Mouse (Mus musculus): ENCODE data around the gene Ly6g6d. TPM values are rescaled to one million over a fixed set of nuclear protein-coding genes. Genes with fewer than 3 reads are reported as not detected.
A peak's percentile ranks its signal among the peaks of the same experiment; 100 is the strongest.
"Not testable (repeated sequence)": the region's sequence is repeated elsewhere in the genome, so short reads cannot be mapped to it uniquely, and the experiment has no call there.

The Ly6g6d gene
- polyA plus RNA-seq, 1 experiment from 2014 or later = 5.8 TPM

GRCm38 (mm10) chr17:35033703-35034102, 44.2 kb downstream of the Ly6g6d start:
- not testable (repeated sequence) for H3K27me3 ChIP-seq (replicated peaks); H3K9ac ChIP-seq; H3K9me3 ChIP-seq; H3K4me2 ChIP-seq (replicated peaks); H3K4me3 ChIP-seq (replicated peaks); H3K36me3 ChIP-seq; H3K27ac ChIP-seq; ATAC-seq
- WGBS = 62% methylated on average over 1 of the region's 1 CpGs
- H3K4me1 ChIP-seq (replicated peaks) = peaks cover 13% of the 10 kb centered on the region; the same call in 1 of the 2 replicates

DNA sequence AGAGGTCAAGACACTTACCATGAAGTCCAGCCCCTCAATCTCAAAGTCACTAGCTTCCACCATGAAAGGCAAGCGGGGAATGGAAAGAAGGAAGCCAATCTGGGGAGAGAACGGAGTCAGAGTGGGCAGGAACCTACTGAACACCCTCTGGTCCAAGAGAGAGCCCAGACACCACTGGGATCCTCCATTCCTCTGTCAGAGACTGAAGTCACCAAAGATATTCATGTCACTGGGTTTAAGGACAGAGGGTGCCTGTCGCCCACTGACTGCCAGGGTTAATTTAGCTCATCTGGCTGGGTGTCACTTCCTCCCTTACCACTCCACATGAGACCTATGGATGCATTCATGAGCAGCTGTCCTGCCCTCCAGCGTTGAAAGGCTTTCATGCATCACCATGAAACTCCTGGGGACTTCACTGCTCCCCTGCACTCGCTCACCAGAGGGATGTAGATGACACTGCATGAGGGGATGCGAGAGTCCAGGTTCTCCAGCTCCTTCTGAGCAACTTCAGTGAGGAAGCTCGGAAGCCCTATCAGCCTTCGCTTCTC, 45.5 kb downstream of the Ly6g6d start:
- WGBS = 67% methylated on average over 8 of the region's 8 CpGs
- H3K9me3 ChIP-seq = no peaks in the 10 kb centered on the region
- H3K27me3 ChIP-seq (replicated peaks) = no peaks in the 10 kb centered on the region
- no peak overlapping the region for H3K9ac ChIP-seq
- no peak overlapping the region for H3K27ac ChIP-seq
- H3K4me2 ChIP-seq (replicated peaks) = no peak overlapping the region
- H3K36me3 ChIP-seq = no peaks in the 10 kb centered on the region
- H3K4me3 ChIP-seq (replicated peaks) = no peak overlapping the region
- no peak for ATAC-seq
- peaks cover 20% of the 10 kb centered on the region for H3K4me1 ChIP-seq (replicated peaks)

DNA sequence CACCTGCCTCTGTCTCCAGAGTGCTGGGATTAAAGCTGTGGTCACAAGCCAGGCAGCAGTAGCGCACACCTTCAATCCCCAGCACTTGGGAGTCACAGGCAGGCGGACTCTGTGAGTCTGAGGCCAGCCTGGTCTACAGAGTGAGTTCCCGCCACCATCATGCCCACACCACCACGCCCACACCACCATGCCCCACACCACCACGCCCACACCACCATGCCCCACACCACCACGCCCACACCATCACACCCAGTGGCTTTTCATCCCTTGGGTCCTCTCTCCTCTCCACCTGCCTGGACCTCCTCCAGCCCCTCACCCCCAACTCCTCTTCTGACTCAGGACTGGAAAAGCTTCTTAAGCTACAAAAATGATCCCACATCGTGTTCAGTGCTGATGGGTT, 46.0 kb downstream of the Ly6g6d start:
- Histone ChIP-seq H3K27ac (no peak overlapping the region), H3K9me3 (no peaks in the 10 kb centered on the region), H3K4me2 (replicated peaks) (no peak overlapping the region), H3K27me3 (replicated peaks) (no peaks in the 10 kb centered on the region), H3K4me3 (replicated peaks) (no peak overlapping the region), H3K9ac (no peak overlapping the region), H3K4me1 (replicated peaks) (peaks cover 20% of the 10 kb centered on the region), H3K36me3 (no peaks in the 10 kb centered on the region)
- no peak for ATAC-seq
- WGBS = 84% methylated on average over 7 of the region's 7 CpGs

GRCm38 (mm10) chr17:35031272-35031671, 46.6 kb downstream of the Ly6g6d start:
- Histone ChIP-seq H3K4me3 (replicated peaks) (no peak overlapping the region), H3K9ac (no peak overlapping the region), H3K9me3 (no peaks in the 10 kb centered on the region), H3K27me3 (replicated peaks) (no peaks in the 10 kb centered on the region), H3K27ac (no peak overlapping the region), H3K4me2 (replicated peaks) (no peak overlapping the region), H3K4me1 (replicated peaks) (peaks cover 24% of the 10 kb centered on the region), H3K36me3 (no peaks in the 10 kb centered on the region)
- WGBS = 92% methylated on average over 11 of the region's 11 CpGs
- no peak for ATAC-seq

GRCm38 (mm10) chr17:35029691-35030532, 48.0 kb downstream of the Ly6g6d start:
- Histone ChIP-seq H3K27me3 (replicated peaks) (no peaks in the 10 kb centered on the region), H3K4me1 (replicated peaks) (peaks cover 35% of the 10 kb centered on the region), H3K4me2 (replicated peaks) (no peak overlapping the region; the same call in 1 of the 2 replicates), H3K9ac (0 out of 2 replicates have a peak overlapping the region, but pooled peaks have one; percentile 3), H3K4me3 (replicated peaks) (no peak overlapping the region), H3K9me3 (no peaks in the 10 kb centered on the region), H3K36me3 (no peaks in the 10 kb centered on the region), H3K27ac (no peak overlapping the region)
- 38% methylated on average over 19 of the region's 19 CpGs for WGBS
- ATAC-seq = no peak

- H3K27me3 ChIP-seq (replicated peaks) = no peaks in the 10 kb centered on the region
- no peak overlapping the region for H3K4me2 ChIP-seq (replicated peaks)
- WGBS = 65% methylated on average over 2 of the region's 2 CpGs
- H3K9ac ChIP-seq = no peak overlapping the region
- no peaks in the 10 kb centered on the region for H3K9me3 ChIP-seq
- no peaks in the 10 kb centered on the region for H3K36me3 ChIP-seq
- 0 out of 2 replicates have a peak overlapping the region, but pooled peaks have one; percentile 25 for H3K27ac ChIP-seq
- peaks cover 46% of the 10 kb centered on the region for H3K4me1 ChIP-seq (replicated peaks)
- no peak for ATAC-seq
- H3K4me3 ChIP-seq (replicated peaks) = no peak overlapping the region
Observed at GRCm38 (mm10) chr17:35028315-35028714, 49.5 kb downstream of the Ly6g6d start.

GRCm38 (mm10) chr17:35027277-35028068, 50.4 kb downstream of the Ly6g6d start, which contains the start of gene Sapcd1:
Sapcd1 (minus strand) TSS chr17:35028016.
- 42% methylated on average over 13 of the region's 13 CpGs for WGBS
- H3K27me3 ChIP-seq (replicated peaks) = no peaks in the 10 kb centered on the region
- ATAC-seq = peak; percentile 66
- peak within 1 kb of the TSS; percentile 44 for H3K4me2 ChIP-seq (replicated peaks)
- no peaks in the 10 kb centered on the region for H3K36me3 ChIP-seq
- H3K27ac ChIP-seq = peak within 1 kb of the TSS; percentile 54
- H3K4me3 ChIP-seq (replicated peaks) = 0 out of 2 replicates have a peak within 1 kb of the TSS, but pooled peaks have one; percentile 10
- peaks cover 46% of the 10 kb centered on the region for H3K4me1 ChIP-seq (replicated peaks)
- H3K9me3 ChIP-seq = no peaks in the 10 kb centered on the region
- H3K9ac ChIP-seq = 0 out of 2 replicates have a peak within 1 kb of the TSS, but pooled peaks have one; percentile 26

- H3K27ac ChIP-seq = 0 out of 2 replicates have a peak overlapping the region, but pooled peaks have one; percentile 36
- no peak for ATAC-seq
- peak overlapping the region; percentile 11; the same call in 1 of the 2 replicates for H3K4me2 ChIP-seq (replicated peaks)
- H3K27me3 ChIP-seq (replicated peaks) = no peaks in the 10 kb centered on the region
- no peak overlapping the region for H3K4me3 ChIP-seq (replicated peaks)
- WGBS = 78% methylated on average over 5 of the region's 5 CpGs
- no peaks in the 10 kb centered on the region for H3K36me3 ChIP-seq
- peaks cover 51% of the 10 kb centered on the region for H3K4me1 ChIP-seq (replicated peaks)
- peak overlapping the region; percentile 20 for H3K9ac ChIP-seq
- H3K9me3 ChIP-seq = no peaks in the 10 kb centered on the region
Observed at GRCm38 (mm10) chr17:35026206-35026605, 51.7 kb downstream of the Ly6g6d start.

DNA sequence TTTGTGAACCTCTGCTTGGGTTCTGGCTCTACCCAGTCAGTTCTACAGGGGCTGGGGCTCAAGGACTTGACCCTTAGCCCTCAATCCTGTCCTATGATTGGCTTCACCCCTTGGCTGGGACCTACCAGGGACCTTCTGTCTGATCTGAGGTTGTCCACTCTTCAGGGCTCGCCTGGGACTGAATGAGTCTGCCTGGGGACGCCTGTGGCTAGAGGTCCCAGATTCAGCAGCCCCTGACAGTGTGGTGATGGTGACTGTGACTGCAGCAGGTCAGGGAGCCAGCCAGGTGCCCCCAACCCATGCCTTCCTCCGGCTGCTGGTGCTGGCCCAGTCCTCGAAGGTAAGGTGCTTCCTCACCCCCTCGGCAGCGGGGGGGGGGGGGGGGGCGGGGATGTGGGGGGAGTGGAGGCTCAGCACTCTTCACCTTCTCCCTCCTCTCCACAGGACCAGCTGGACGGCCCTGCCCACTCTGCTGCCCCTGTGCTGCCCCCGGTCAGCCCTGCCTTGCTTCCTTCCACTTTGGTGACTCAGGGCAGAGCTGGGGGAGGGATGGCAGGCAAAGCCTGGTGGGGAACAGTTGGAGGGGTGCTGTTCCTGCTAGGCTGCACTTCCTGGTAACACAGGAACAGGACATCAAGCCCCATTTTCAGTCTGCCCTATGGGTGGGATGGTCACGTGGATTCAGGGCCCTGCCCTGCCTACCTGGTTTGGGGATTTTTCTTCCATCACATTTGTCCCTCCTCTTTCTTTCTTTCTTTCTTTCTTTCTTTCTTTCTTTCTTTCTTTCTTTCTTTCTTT, 53.0 kb downstream of the Ly6g6d start:
- no peaks in the 10 kb centered on the region for H3K36me3 ChIP-seq
- H3K9me3 ChIP-seq = no peaks in the 10 kb centered on the region
- 68% methylated on average over 8 of the region's 10 CpGs for WGBS
- no peak for ATAC-seq
- no peak overlapping the region for H3K4me3 ChIP-seq (replicated peaks)
- no peak overlapping the region for H3K4me2 ChIP-seq (replicated peaks)
- H3K4me1 ChIP-seq (replicated peaks) = peaks cover 50% of the 10 kb centered on the region
- H3K27ac ChIP-seq = no peak overlapping the region
- H3K27me3 ChIP-seq (replicated peaks) = no peaks in the 10 kb centered on the region
- no peak overlapping the region for H3K9ac ChIP-seq

DNA sequence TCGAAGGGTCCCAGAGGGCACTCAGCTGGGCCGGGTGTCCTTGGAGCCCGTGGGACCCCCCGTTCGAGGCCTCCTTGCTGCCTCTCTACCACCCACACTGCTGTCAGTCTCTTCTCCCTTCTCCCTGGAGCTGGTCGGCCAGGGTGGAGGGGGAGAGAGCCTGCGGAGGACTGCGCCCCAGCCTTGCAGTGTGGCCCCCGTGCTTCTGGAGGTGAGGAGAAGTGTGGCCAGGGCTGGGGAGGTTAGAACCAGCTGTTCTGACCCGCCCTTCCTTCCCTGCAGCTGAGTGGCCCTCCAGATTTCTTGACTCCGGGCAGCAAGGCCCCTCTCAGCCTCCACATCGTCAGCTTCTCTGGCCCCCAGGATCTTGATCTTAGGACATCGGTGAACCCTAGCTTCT, 53.6 kb downstream of the Ly6g6d start:
- ATAC-seq = no peak
- H3K9ac ChIP-seq = peak overlapping the region; percentile 26; the same call in 1 of the 2 replicates
- H3K27ac ChIP-seq = no peak overlapping the region

GRCm38 (mm10) chr17:35023756-35024155, 54.1 kb downstream of the Ly6g6d start:
- Histone ChIP-seq H3K4me2 (replicated peaks) (no peak overlapping the region), H3K4me3 (replicated peaks) (no peak overlapping the region), H3K36me3 (no peaks in the 10 kb centered on the region), H3K9ac (0 out of 2 replicates have a peak overlapping the region, but pooled peaks have one; percentile 26), H3K27ac (no peak overlapping the region), H3K9me3 (no peaks in the 10 kb centered on the region), H3K4me1 (replicated peaks) (peaks cover 43% of the 10 kb centered on the region), H3K27me3 (replicated peaks) (no peaks in the 10 kb centered on the region)
- 47% methylated on average over 4 of the region's 4 CpGs for WGBS
- peak; percentile 51 for ATAC-seq

More for the DNA sequence above, 53.6 kb downstream of the Ly6g6d start:
- H3K36me3 ChIP-seq = no peaks in the 10 kb centered on the region
- peaks cover 47% of the 10 kb centered on the region for H3K4me1 ChIP-seq (replicated peaks)
- no peak overlapping the region for H3K4me2 ChIP-seq (replicated peaks)
- WGBS = 71% methylated on average over 13 of the region's 13 CpGs
- H3K9me3 ChIP-seq = no peaks in the 10 kb centered on the region
- H3K27me3 ChIP-seq (replicated peaks) = no peaks in the 10 kb centered on the region
- no peak overlapping the region for H3K4me3 ChIP-seq (replicated peaks)

Data from intestine, embryonic 15.5 days (tissue).